Mouse (Mus musculus) liver, embryonic 16.5 days (tissue): Measurements from ENCODE around the gene Gm38655. TPM values are rescaled to one million over a fixed set of nuclear protein-coding genes. Genes with fewer than 3 reads are reported as not detected.

Experiments
- polyA plus RNA-seq: library from polyadenylated mRNA; unstranded; fragments of >200 nt; fragmentation: Nextera tagmentation; extraction: Ambion mirVana; gene quantifications from 2 replicates; pipeline ENCODE4 v1.2.1, GENCODE M21; 2015

Gm38655 gene
- polyA plus RNA-seq, 1 experiment from 2014 or later = not detected

Other genes starting within 250 kb of the Gm38655 start
- 9.5 and 11.6 TPM in 2 replicates for gene Mapk8ip3, start 238.5 kb downstream of the Gm38655 start, polyA plus RNA-seq
- 52.6 and 53.6 TPM in 2 replicates for gene Jpt2, start 214.8 kb downstream of the Gm38655 start, polyA plus RNA-seq
- gene Cramp1l, start 159.7 kb downstream of the Gm38655 start, polyA plus RNA-seq = 2.7 and 2.9 TPM in 2 replicates
- 145 and 146 TPM in 2 replicates for gene Ift140, start 159.4 kb downstream of the Gm38655 start, polyA plus RNA-seq
- gene Tmem204, start 91.9 kb downstream of the Gm38655 start, polyA plus RNA-seq = 6.2 and 7.3 TPM in 2 replicates
- gene Telo2, start 59.5 kb downstream of the Gm38655 start, polyA plus RNA-seq = 12.2 TPM in 2 replicates
- not detected in 2 replicates for gene Ptx4, start 54.7 kb downstream of the Gm38655 start, polyA plus RNA-seq
- gene Clcn7, start 42.1 kb downstream of the Gm38655 start, polyA plus RNA-seq = 9.9 and 10.3 TPM in 2 replicates
- 0.04 TPM in 1 of 2 replicates, not detected in the other for gene Ccdc154, start 13.0 kb downstream of the Gm38655 start, polyA plus RNA-seq
- gene BC003965, start 9.1 kb upstream of the Gm38655 start, polyA plus RNA-seq = 14.2 and 15.1 TPM in 2 replicates
- 6.8 and 7.9 TPM in 2 replicates for gene Unkl, start 12.9 kb upstream of the Gm38655 start, polyA plus RNA-seq
- gene Gnptg, start 64.7 kb upstream of the Gm38655 start, polyA plus RNA-seq = 17.8 and 19.9 TPM in 2 replicates
- 14.7 and 15.0 TPM in 2 replicates for gene Tsr3, start 64.7 kb upstream of the Gm38655 start, polyA plus RNA-seq
- 0.46 and 0.57 TPM in 2 replicates for gene Baiap3, start 80.9 kb upstream of the Gm38655 start, polyA plus RNA-seq
- gene Ube2i, start 99.2 kb upstream of the Gm38655 start, polyA plus RNA-seq = 205 and 211 TPM in 2 replicates
- gene Prss34, start 122.9 kb upstream of the Gm38655 start, polyA plus RNA-seq = 3.4 and 4.9 TPM in 2 replicates
- gene Prss28, start 133.2 kb upstream of the Gm38655 start, polyA plus RNA-seq = not detected in 2 replicates
- not detected in 2 replicates for gene Prss29, start 143.2 kb upstream of the Gm38655 start, polyA plus RNA-seq
- not detected in 2 replicates for gene Tpsab1, start 170.1 kb upstream of the Gm38655 start, polyA plus RNA-seq
- gene Tpsb2, start 190.8 kb upstream of the Gm38655 start, polyA plus RNA-seq = 0.47 and 0.65 TPM in 2 replicates
- gene Tpsg1, start 193.8 kb upstream of the Gm38655 start, polyA plus RNA-seq = 0.44 and 0.51 TPM in 2 replicates